In the genomic region with DNA sequence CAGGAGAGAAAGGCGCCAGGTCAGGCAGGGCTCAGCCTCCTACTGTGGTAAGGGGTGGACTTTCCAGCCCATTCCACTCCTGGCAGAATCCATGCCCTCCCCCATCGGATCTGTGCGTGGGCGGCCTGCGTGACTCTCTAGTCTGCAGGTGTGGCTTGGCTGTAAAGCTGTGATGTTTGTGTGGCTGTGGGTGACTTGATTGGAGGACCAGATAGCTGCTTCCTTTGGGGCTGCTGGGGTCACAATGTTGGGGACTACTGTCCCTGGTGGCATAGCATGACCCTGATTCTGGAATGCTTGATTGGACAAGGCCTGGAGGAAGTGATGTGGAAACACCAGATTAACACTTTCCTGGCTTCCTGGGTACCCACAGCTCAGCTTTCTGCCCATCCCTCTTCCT, we compare ENCODE assay signal across 13 mouse cellular contexts. TPM values are rescaled to one million over a fixed set of nuclear protein-coding genes. Genes with fewer than 3 reads are reported as not detected.
DNase-seq lines count a peak whose midpoint lies in the region; ATAC-seq lines count a peak whose summit lies in the region.
"Had no signal": no experiment of that assay in that cellular context is flagged by ENCODE, and none has a peak within 500 bp of the region (broad histone marks: within the 10 kb centered on the region; RNA-seq: fewer than 3 reads in every experiment).

No protein-coding gene starts in this region.

- H3K9me3 ChIP-seq in neural tube, embryonic 11.5 days (ENCODE audit: control insufficient read depth, low read length) = no peaks in the 10 kb centered on the region
- H3K9me3 ChIP-seq in forebrain, embryonic 15.5 days = no peaks in the 10 kb centered on the region
- no peaks in the 10 kb centered on the region; the same call in 1 of the 2 replicates for H3K9me3 ChIP-seq in limb, embryonic 13.5 days
- H3K9me3 ChIP-seq: lung, embryonic 15.5 days had no signal

- no peaks in the 10 kb centered on the region for H3K36me3 ChIP-seq in neural tube, embryonic 11.5 days (ENCODE audit: control insufficient read depth, insufficient read depth, low read length)
- no peaks in the 10 kb centered on the region for H3K36me3 ChIP-seq in forebrain, embryonic 15.5 days
- H3K36me3 ChIP-seq in limb, embryonic 13.5 days = no peaks in the 10 kb centered on the region
- H3K36me3 ChIP-seq: lung, embryonic 15.5 days had no signal

- no peak overlapping the region for H3K4me3 ChIP-seq in neural tube, embryonic 11.5 days (ENCODE audit: low read depth, low read length)
- peak overlapping the region; percentile 93 for H3K4me3 ChIP-seq in forebrain, embryonic 15.5 days
- H3K4me3 ChIP-seq in limb, embryonic 13.5 days = 0 out of 2 replicates have a peak overlapping the region, but pooled peaks have one; percentile 60

- H3K4me2 ChIP-seq in neural tube, embryonic 11.5 days (ENCODE audit: low read depth) = peak overlapping the region; percentile 16; the same call in 1 of the 2 replicates
- peak overlapping the region; percentile 80 for H3K4me2 ChIP-seq in forebrain, embryonic 15.5 days (replicated peaks)
- peak overlapping the region; percentile 80; the same call in 1 of the 2 replicates for H3K4me2 ChIP-seq in limb, embryonic 13.5 days (replicated peaks)

- WGBS in neural tube, embryonic 11.5 days = 48% methylated on average over 5 of the region's 5 CpGs
- 35% methylated on average over 5 of the region's 5 CpGs for WGBS in forebrain, embryonic 15.5 days
- 33% methylated on average over 5 of the region's 5 CpGs for WGBS in limb, embryonic 13.5 days

- H3K27me3 ChIP-seq in neural tube, embryonic 11.5 days (ENCODE audit: control insufficient read depth, insufficient read depth, low read length) = no peaks in the 10 kb centered on the region
- no peaks in the 10 kb centered on the region for H3K27me3 ChIP-seq in forebrain, embryonic 15.5 days
- peaks cover 23% of the 10 kb centered on the region for H3K27me3 ChIP-seq in limb, embryonic 13.5 days

- H3K4me1 ChIP-seq in neural tube, embryonic 11.5 days (ENCODE audit: control insufficient read depth, insufficient read depth, low read length) = no peaks in the 10 kb centered on the region
- H3K4me1 ChIP-seq in forebrain, embryonic 15.5 days = peaks cover 24% of the 10 kb centered on the region
- peaks cover 18% of the 10 kb centered on the region for H3K4me1 ChIP-seq in limb, embryonic 13.5 days
- H3K4me1 ChIP-seq: lung, embryonic 15.5 days had no signal

- no peak overlapping the region for H3K27ac ChIP-seq in neural tube, embryonic 11.5 days (ENCODE audit: low read depth, low read length)
- peak overlapping the region; percentile 80 for H3K27ac ChIP-seq in forebrain, embryonic 15.5 days (replicated peaks)
- no peak overlapping the region for H3K27ac ChIP-seq in limb, embryonic 13.5 days
- H3K27ac ChIP-seq: lung, embryonic 15.5 days had no signal

- H3K9ac ChIP-seq in neural tube, embryonic 11.5 days (ENCODE audit: low read length) = no peak overlapping the region
- H3K9ac ChIP-seq in forebrain, embryonic 15.5 days (replicated peaks) = peak overlapping the region; percentile 96; the same call in 1 of the 2 replicates
- 0 out of 2 replicates have a peak overlapping the region, but pooled peaks have one; percentile 77 for H3K9ac ChIP-seq in limb, embryonic 13.5 days
- H3K9ac ChIP-seq: lung, embryonic 15.5 days had no signal

- no peak for DNase-seq in neural tube, embryonic 11.5 days (ENCODE audit: low spot score)
- no peak for DNase-seq in neural tube, embryonic 10.5 days (ENCODE audit: extremely low spot score, low spot score)
- DNase-seq in retina, postnatal 1 day = peak; percentile 74
- DNase-seq in B cell, adult 2 months = no peak
- no peak for DNase-seq in layer of hippocampus, adult 8-10 months (ENCODE audit: low spot score in 2 of 2)
- DNase-seq in heart, postnatal 4 days = no peak
- DNase-seq: layer of hippocampus, adult 9-11 months; thymus, postnatal 14 days had no signal

- ATAC-seq in neural tube, embryonic 11.5 days (ENCODE audit: insufficient read depth, low FRiP score, low TSS enrichment) = no peak
- ATAC-seq in forebrain, embryonic 15.5 days (replicated peaks) = 0 out of 2 replicates have a peak, but pooled peaks have one; percentile 1
- ATAC-seq in limb, embryonic 13.5 days (ENCODE audit: low FRiP score, low read depth) = no peak

RNA-seq across cellular contexts. Expression of a gene that starts 1.2 kb away (rescaled TPM):
- 2.4 and 2.7 TPM in 2 replicates for polyA plus RNA-seq in neural tube, embryonic 11.5 days (2014; fragmentation: Nextera tagmentation; extraction: Ambion mirVana)
- polyA plus RNA-seq in forebrain, embryonic 15.5 days (2015; fragmentation: Nextera tagmentation; extraction: Ambion mirVana) = 4.8 and 4.9 TPM in 2 replicates
- polyA plus RNA-seq in limb, embryonic 13.5 days (2015; fragmentation: Nextera tagmentation; extraction: Ambion mirVana) = 1.8 and 2.0 TPM in 2 replicates
- total RNA-seq in layer of hippocampus, adult 8-10 months (2022) = 10 to 100 TPM; 21.4 to 23.8 (median 22.9) TPM
- total RNA-seq in heart, postnatal 4 days (2021) = under 1 TPM; 0.29 TPM
- total RNA-seq: CH12.LX had no signal

RNA-seq across cellular contexts. Expression of a gene that starts 17.1 kb away (rescaled TPM):
- polyA plus RNA-seq in neural tube, embryonic 11.5 days (2014; fragmentation: Nextera tagmentation; extraction: Ambion mirVana) = not detected in 2 replicates
- not detected in 2 replicates for polyA plus RNA-seq in forebrain, embryonic 15.5 days (2015; fragmentation: Nextera tagmentation; extraction: Ambion mirVana)
- polyA plus RNA-seq in limb, embryonic 13.5 days (2015; fragmentation: Nextera tagmentation; extraction: Ambion mirVana) = not detected in 2 replicates
- not detected for total RNA-seq in layer of hippocampus, adult 8-10 months (2022)
- total RNA-seq in heart, postnatal 4 days (2021) = not detected
- total RNA-seq: CH12.LX had no signal
- polyA plus RNA-seq: heart, embryonic 14.5 days; lung, embryonic 15.5 days had no signal

RNA-seq across cellular contexts. Expression of a gene that starts 25.7 kb away (rescaled TPM):
- polyA plus RNA-seq in neural tube, embryonic 11.5 days (2014; fragmentation: Nextera tagmentation; extraction: Ambion mirVana) = 2.0 and 4.0 TPM in 2 replicates
- 7.8 and 8.3 TPM in 2 replicates for polyA plus RNA-seq in forebrain, embryonic 15.5 days (2015; fragmentation: Nextera tagmentation; extraction: Ambion mirVana)
- polyA plus RNA-seq in limb, embryonic 13.5 days (2015; fragmentation: Nextera tagmentation; extraction: Ambion mirVana) = 3.9 and 4.8 TPM in 2 replicates
- 1 to 10 TPM; 2.3 to 4.5 (median 3.9) TPM for total RNA-seq in layer of hippocampus, adult 8-10 months (2022)
- total RNA-seq in heart, postnatal 4 days (2021) = 1 to 10 TPM; 4.1 to 6.3 TPM

RNA-seq across cellular contexts. Expression of a gene that starts 44.7 kb away (rescaled TPM):
- polyA plus RNA-seq in neural tube, embryonic 11.5 days (2014; fragmentation: Nextera tagmentation; extraction: Ambion mirVana) = not detected in 2 replicates
- polyA plus RNA-seq in forebrain, embryonic 15.5 days (2015; fragmentation: Nextera tagmentation; extraction: Ambion mirVana) = not detected in 2 replicates
- polyA plus RNA-seq in limb, embryonic 13.5 days (2015; fragmentation: Nextera tagmentation; extraction: Ambion mirVana) = not detected in 2 replicates
- 1 to 10 TPM in 2 of 4 experiments, under 1 TPM in 1, not detected in 1; 0.65 to 2.6 (median 1.7) TPM for total RNA-seq in layer of hippocampus, adult 8-10 months (2022)
- total RNA-seq in heart, postnatal 4 days (2021) = 1 to 10 TPM; 2.9 to 3.0 TPM
- total RNA-seq: CH12.LX had no signal
- polyA plus RNA-seq: heart, embryonic 14.5 days had no signal

RNA-seq across cellular contexts. Expression of a gene that starts 44.8 kb away (rescaled TPM):
- polyA plus RNA-seq in neural tube, embryonic 11.5 days (2014; fragmentation: Nextera tagmentation; extraction: Ambion mirVana) = 207 and 224 TPM in 2 replicates
- 131 and 136 TPM in 2 replicates for polyA plus RNA-seq in forebrain, embryonic 15.5 days (2015; fragmentation: Nextera tagmentation; extraction: Ambion mirVana)
- 272 and 301 TPM in 2 replicates for polyA plus RNA-seq in limb, embryonic 13.5 days (2015; fragmentation: Nextera tagmentation; extraction: Ambion mirVana)
- 10 to 100 TPM; 59.8 to 75.6 (median 69.4) TPM for total RNA-seq in layer of hippocampus, adult 8-10 months (2022)
- total RNA-seq in heart, postnatal 4 days (2021) = 100 to 1,000 TPM; 882 to 955 TPM

Comparison
In these comparisons a context has a peak if more than half of its experiments do, and no peak if none do; other contexts are left out.
1. H3K4me2 ChIP-seq: peak in every context shown above with its lines; median percentile 80 in forebrain, embryonic 15.5 days; 80 in limb, embryonic 13.5 days; 16 in neural tube, embryonic 11.5 days.